Mouse (Mus musculus): ENCODE data around the gene Eif2b1. TPM values are rescaled to one million over a fixed set of nuclear protein-coding genes. Genes with fewer than 3 reads are reported as not detected.

Eif2b1 gene
- total RNA-seq, 2 experiments from 2014 or later: 44.3 to 52.2 TPM

DNA sequence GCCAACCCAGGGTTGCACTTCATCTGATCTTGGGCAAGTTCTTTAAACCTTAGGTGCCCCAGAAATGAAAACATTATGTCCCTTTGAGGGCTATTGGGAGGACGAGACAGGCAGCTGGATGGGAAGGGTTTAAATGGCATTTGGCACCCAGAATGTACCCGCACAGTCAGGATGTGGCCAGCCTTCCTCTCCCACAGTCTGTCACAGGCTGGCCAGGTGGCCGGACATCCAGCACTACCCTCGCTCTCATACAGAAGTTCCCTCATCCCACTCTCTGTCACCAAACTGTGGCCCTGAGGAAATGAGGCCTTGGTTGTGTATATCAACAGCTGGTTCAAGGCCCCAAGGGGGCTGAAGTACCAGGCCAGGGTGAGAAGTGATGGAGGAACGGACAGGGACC is 54.0 kb downstream of the Eif2b1 start:
- DNase-seq (ENCODE audit: extremely low spot score in 1 of 2, low spot score in 2 of 2): no peak
- intact Hi-C loops (cut with DNase I): no loop called here

DNA sequence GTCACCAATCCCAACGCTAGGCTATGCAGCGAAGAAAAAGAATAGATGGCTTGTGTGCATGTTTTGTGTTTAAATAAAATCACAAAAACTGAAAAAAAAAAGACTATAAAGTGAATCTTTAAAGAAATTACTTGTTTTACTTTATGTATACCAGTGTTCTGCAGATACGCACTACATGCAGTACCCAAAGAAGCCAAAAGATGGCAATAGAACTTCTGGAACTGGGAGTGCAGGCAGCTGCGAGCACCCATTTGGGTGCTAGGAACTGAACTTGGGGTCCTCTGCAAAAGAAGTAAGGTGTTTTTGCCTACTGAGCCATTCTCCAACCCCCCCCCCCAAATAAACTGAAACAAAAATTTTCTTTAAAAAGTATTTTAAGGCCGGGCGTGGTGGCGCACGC is 55.9 kb downstream of the Eif2b1 start:
- intact Hi-C loops (cut with DNase I): no loop called here
- no peak for DNase-seq (ENCODE audit: extremely low spot score in 1 of 2, low spot score in 2 of 2)

DNA sequence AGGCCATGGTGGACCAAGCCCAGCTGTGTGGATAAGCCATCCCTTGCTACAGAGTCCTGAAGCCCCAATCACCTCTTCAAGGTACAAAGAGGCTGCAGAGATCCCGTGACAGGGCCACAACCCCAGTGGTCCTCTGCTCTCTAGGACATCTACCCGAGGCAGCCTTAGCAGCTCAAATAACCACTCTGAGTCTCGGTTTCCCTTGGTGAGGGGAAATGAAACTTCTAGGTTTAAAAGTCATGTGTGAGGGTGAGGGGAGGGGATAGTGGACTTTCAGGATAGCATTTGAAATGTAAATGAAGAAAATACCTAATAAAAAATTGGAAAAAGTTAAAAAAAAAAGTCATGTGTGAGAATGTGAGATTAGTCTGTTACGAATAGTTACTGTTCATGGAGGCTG is 57.3 kb downstream of the Eif2b1 start:
- DNase-seq (ENCODE audit: extremely low spot score in 1 of 2, low spot score in 2 of 2): no peak
- intact Hi-C loops (cut with DNase I): no loop called here

Other genes with a start within 250 kb of the Eif2b1 start
- gene Cdk2ap1, start 216.0 kb downstream of the Eif2b1 start, total RNA-seq (2021): 10 to 100 TPM; 86.3 to 97.3 TPM
- gene Sbno1, start 153.1 kb downstream of the Eif2b1 start, total RNA-seq (2021): 100 to 1,000 TPM; 128 to 143 TPM
- 10 to 100 TPM; 36.2 to 42.3 TPM for gene Kmt5a, start 139.2 kb downstream of the Eif2b1 start, total RNA-seq (2021)
- gene Rilpl2, start 100.8 kb downstream of the Eif2b1 start, total RNA-seq (2021): 10 to 100 TPM; 21.4 to 23.2 TPM
- gene Snrnp35, start 96.0 kb downstream of the Eif2b1 start, total RNA-seq (2021): 10 to 100 TPM; 21.1 TPM
- gene Rilpl1, start 47.7 kb downstream of the Eif2b1 start, total RNA-seq (2021): 10 to 100 TPM; 24.6 to 26.7 TPM
- 100 to 1,000 TPM; 102 to 110 TPM for gene Tmed2, start 38.4 kb downstream of the Eif2b1 start, total RNA-seq (2021)
- gene Ddx55, start 26.3 kb downstream of the Eif2b1 start, total RNA-seq (2021): 10 to 100 TPM; 24.0 to 25.2 TPM
- 10 to 100 TPM; 28.1 to 28.7 TPM for gene Gtf2h3, start within 50 bp of the Eif2b1 start, total RNA-seq (2021)
- gene Atp6v0a2, start 49.4 kb upstream of the Eif2b1 start, total RNA-seq (2021): 10 to 100 TPM; 44.5 to 45.2 TPM
- under 1 TPM; 0.75 to 0.90 TPM for gene Dnah10, start 146.0 kb upstream of the Eif2b1 start, total RNA-seq (2021)